Mouse (Mus musculus): ENCODE results near the gene Actn2.

GRCm38 (mm10) chr13:12318017-12318416, 22.5 kb downstream of the Actn2 start:
- TF ChIP-seq TAL1 (IDR thresholded peaks at IDR 0.05; ENCODE audit: low read length): no peak
- TF ChIP-seq GATA1 (IDR thresholded peaks at IDR 0.05; ENCODE audit: low read length): no peak

Data from erythroblast, embryonic 14.5 days (primary cell).